Mouse (Mus musculus) embryonic facial prominence, embryonic 13.5 days (tissue): ENCODE measurements around the gene Fam107b. TPM values are rescaled to one million over a fixed set of nuclear protein-coding genes. Genes with fewer than 3 reads are reported as not detected.
A peak's percentile ranks its signal among the peaks of the same experiment; 100 is the strongest.

Experiments
- ATAC-seq: fragments of 200-750 bp; cut with Nextera tagmentation; 2 replicates; pipeline ENCODE4 v1.8.0; 2017; ENCODE audit warnings: low read depth; ENCODE audit not compliant: insufficient number of reproducible peaks, insufficient read depth, low FRiP score, low TSS enrichment
- H3K27ac ChIP-seq: fragments of 300-500 bp; sonication (generic); 2 replicates; pipeline ENCODE4 v1.5.1; 2015; ENCODE audit warnings: moderate library complexity, mild to moderate bottlenecking, inconsistent platforms
- H3K27me3 ChIP-seq: fragments of 300-500 bp; sonication (generic); 2 replicates; pipeline ENCODE4 v1.6.1; 2015; ENCODE audit warnings: mild to moderate bottlenecking, inconsistent platforms
- H3K36me3 ChIP-seq: fragments of 300-500 bp; sonication (generic); 2 replicates; pipeline ENCODE4 v1.6.1; 2015; ENCODE audit warnings: mild to moderate bottlenecking, inconsistent platforms
- H3K4me1 ChIP-seq: fragments of 300-500 bp; sonication (generic); 2 replicates; pipeline ENCODE4 v1.6.1; 2015; ENCODE audit warnings: inconsistent platforms
- H3K4me2 ChIP-seq: fragments of 300-500 bp; sonication (generic); 2 replicates; pipeline ENCODE4 v1.6.1; 2015; ENCODE audit warnings: moderate library complexity, mild to moderate bottlenecking, inconsistent platforms
- H3K4me3 ChIP-seq: fragments of 300-500 bp; sonication (generic); 2 replicates; pipeline ENCODE4 v1.5.1; 2015; ENCODE audit warnings: mild to moderate bottlenecking, inconsistent platforms
- H3K9ac ChIP-seq: fragments of 300-500 bp; sonication (generic); 2 replicates; pipeline ENCODE4 v1.6.1; 2015; ENCODE audit warnings: mild to moderate bottlenecking, inconsistent platforms
- H3K9me3 ChIP-seq: fragments of 300-500 bp; sonication (generic); 2 replicates; pipeline ENCODE4 v1.6.1; 2016; ENCODE audit warnings: inconsistent platforms
- WGBS: fragments of 180-500 bp; shearing (Covaris S2); methylation state at CpG from one replicate; pipeline ENCODE4 v1.1.7; 2015; ENCODE audit warnings: mixed read lengths; 5-methylcytosine and 5-hydroxymethylcytosine counted together
- polyA plus RNA-seq: library from polyadenylated mRNA; unstranded; fragments of >200 nt; fragmentation: Nextera tagmentation; extraction: Ambion mirVana; gene quantifications from 2 replicates; pipeline ENCODE4 v1.2.1, GENCODE M21; 2015

The Fam107b gene
- polyA plus RNA-seq, 1 experiment from 2014 or later, result 37.3 TPM

DNA sequence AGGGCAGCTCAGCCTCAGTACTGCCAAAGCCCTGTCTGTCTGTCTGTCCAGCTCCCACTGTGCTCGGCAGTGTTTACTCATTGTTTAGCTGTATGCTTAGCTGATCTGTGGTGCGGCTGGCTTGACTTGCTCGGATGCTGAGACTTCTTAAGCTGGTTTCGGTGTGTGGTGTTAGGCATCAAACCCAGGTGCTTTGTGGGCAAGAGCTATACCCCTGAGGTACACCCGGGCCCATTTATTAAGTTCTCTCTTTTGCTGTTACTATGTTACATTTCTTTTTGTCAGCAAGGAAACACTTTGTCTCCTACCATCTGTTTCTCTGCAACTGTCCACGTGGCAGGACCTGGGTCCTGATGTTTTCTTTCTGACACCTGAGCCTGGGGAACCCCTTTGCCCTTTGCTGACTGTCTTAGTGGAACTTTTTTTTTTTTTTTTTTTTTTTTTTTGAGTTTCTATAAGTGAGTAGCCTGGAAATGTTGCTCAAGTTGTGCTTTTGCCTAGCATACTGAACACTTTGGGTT, 179.3 kb downstream of the Fam107b start:
- H3K4me3 ChIP-seq, result no peak overlapping the region
- H3K36me3 ChIP-seq, result no peaks in the 10 kb centered on the region
- H3K27me3 ChIP-seq, result no peaks in the 10 kb centered on the region
- no peak overlapping the region for H3K4me2 ChIP-seq
- peaks cover 43% of the 10 kb centered on the region for H3K4me1 ChIP-seq
- no peak for ATAC-seq
- peak overlapping the region; percentile 57; the same call in 1 of the 2 replicates for H3K27ac ChIP-seq
- 36% methylated on average over 6 of the region's 6 CpGs for WGBS
- H3K9ac ChIP-seq, result no peak overlapping the region
- H3K9me3 ChIP-seq, result no peaks in the 10 kb centered on the region

DNA sequence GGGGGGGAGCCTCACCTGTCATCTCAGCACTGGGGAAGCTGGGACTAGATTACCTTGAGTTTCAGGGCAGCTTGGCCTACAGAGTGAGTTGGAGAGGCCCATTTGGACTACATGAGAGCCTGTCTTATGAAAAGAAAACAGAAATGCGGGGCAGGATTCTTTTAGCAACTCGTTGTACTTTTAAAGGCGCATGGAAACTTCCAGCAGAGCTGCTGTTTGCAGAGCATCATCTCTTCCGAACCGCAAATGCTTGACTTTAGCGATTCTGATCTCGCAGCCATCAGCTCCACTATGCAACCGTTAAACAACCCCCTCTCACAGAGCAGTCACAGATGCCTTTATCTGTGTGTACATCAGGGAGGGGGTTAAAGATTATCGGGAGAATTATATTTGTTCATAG, 179.8 kb downstream of the Fam107b start:
- H3K4me3 ChIP-seq, result no peak overlapping the region
- peaks cover 47% of the 10 kb centered on the region for H3K4me1 ChIP-seq
- H3K36me3 ChIP-seq, result no peaks in the 10 kb centered on the region
- no peak overlapping the region for H3K4me2 ChIP-seq
- WGBS, result 70% methylated on average over 9 of the region's 9 CpGs
- H3K9ac ChIP-seq, result no peak overlapping the region
- H3K27ac ChIP-seq, result no peak overlapping the region
- no peak for ATAC-seq
- no peaks in the 10 kb centered on the region for H3K9me3 ChIP-seq
- no peaks in the 10 kb centered on the region for H3K27me3 ChIP-seq

DNA sequence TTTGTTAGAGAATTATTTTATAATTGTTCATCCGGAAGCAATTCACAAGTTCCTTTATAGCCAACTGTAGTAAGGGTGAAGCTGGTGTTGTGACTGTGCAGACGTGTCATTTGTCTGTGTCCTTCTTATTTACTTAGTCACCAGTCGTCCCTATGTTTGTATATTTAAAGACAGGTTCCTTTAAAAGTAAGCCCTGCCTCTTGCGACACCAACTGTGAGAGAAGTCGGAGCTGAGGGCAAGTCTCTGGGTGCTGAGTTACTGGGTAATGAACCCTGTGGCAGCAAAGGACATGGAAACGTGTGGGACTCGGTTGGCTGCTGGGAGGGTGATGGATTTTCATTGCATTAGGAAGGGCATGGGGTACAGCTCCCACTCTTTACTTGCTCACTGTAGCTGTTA, 182.1 kb downstream of the Fam107b start:
- no peak for ATAC-seq
- H3K27me3 ChIP-seq, result no peaks in the 10 kb centered on the region
- peaks cover 55% of the 10 kb centered on the region for H3K4me1 ChIP-seq
- no peaks in the 10 kb centered on the region for H3K36me3 ChIP-seq
- WGBS, result 80% methylated on average over 7 of the region's 7 CpGs
- no peak overlapping the region for H3K27ac ChIP-seq
- no peak overlapping the region for H3K4me2 ChIP-seq
- H3K9ac ChIP-seq, result no peak overlapping the region
- no peak overlapping the region for H3K4me3 ChIP-seq
- no peaks in the 10 kb centered on the region for H3K9me3 ChIP-seq

- Histone ChIP-seq H3K4me2 (no peak overlapping the region), H3K9ac (no peak overlapping the region), H3K36me3 (no peaks in the 10 kb centered on the region), H3K27ac (0 out of 2 replicates have a peak overlapping the region, but pooled peaks have one; percentile 66), H3K27me3 (no peaks in the 10 kb centered on the region), H3K4me3 (no peak overlapping the region), H3K4me1 (peaks cover 55% of the 10 kb centered on the region), H3K9me3 (no peaks in the 10 kb centered on the region)
- WGBS, result 87% methylated on average over 5 of the region's 5 CpGs
- no peak for ATAC-seq
These were observed 182.6 kb downstream of the Fam107b start for GRCm38 (mm10) chr2:3752893-3753292.

- H3K27ac ChIP-seq, result peak overlapping the region; percentile 66
- H3K4me1 ChIP-seq, result peaks cover 48% of the 10 kb centered on the region
- no peaks in the 10 kb centered on the region for H3K9me3 ChIP-seq
- H3K36me3 ChIP-seq, result no peaks in the 10 kb centered on the region
- H3K9ac ChIP-seq, result no peak overlapping the region
- H3K4me2 ChIP-seq, result no peak overlapping the region
- no peak for ATAC-seq
- WGBS, result 26% methylated on average over 2 of the region's 2 CpGs
- H3K27me3 ChIP-seq, result no peaks in the 10 kb centered on the region
- H3K4me3 ChIP-seq, result no peak overlapping the region
These were observed 183.5 kb downstream of the Fam107b start for GRCm38 (mm10) chr2:3753749-3754148.

GRCm38 (mm10) chr2:3755936-3756335, 185.6 kb downstream of the Fam107b start:
- Histone ChIP-seq H3K4me1 (peaks cover 42% of the 10 kb centered on the region), H3K4me2 (no peak overlapping the region)
- 87% methylated on average over 5 of the region's 5 CpGs for WGBS

DNA sequence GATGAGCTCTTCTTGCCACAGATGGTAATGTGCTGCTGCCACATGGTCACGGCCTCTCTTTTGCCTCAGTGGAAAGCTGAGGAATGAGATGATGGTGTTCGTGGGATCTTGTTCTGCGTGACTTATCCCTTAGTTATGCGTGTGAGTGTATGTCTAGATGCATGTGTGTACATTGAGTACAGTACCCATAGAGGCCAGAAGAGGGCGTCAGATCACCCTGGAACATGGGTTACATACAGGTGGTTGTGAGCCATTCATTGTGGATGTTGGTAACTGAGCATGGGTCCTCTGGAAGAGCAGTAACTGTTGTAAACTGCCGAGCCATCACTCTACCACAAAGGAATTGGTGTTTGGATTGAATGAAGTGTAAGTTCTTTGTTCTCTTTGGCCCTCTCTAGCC, 188.1 kb downstream of the Fam107b start:
- H3K9me3 ChIP-seq, result no peaks in the 10 kb centered on the region
- 86% methylated on average over 6 of the region's 6 CpGs for WGBS
- no peak overlapping the region for H3K27ac ChIP-seq
- peaks cover 44% of the 10 kb centered on the region for H3K4me1 ChIP-seq
- H3K36me3 ChIP-seq, result no peaks in the 10 kb centered on the region
- H3K4me2 ChIP-seq, result no peak overlapping the region
- no peak overlapping the region for H3K4me3 ChIP-seq
- no peaks in the 10 kb centered on the region for H3K27me3 ChIP-seq
- ATAC-seq, result no peak
- H3K9ac ChIP-seq, result no peak overlapping the region

More at GRCm38 (mm10) chr2:3755936-3756335, 185.6 kb downstream of the Fam107b start:
- Histone ChIP-seq H3K27ac (no peak overlapping the region), H3K36me3 (no peaks in the 10 kb centered on the region), H3K27me3 (no peaks in the 10 kb centered on the region), H3K9ac (no peak overlapping the region), H3K4me3 (no peak overlapping the region), H3K9me3 (no peaks in the 10 kb centered on the region)
- no peak for ATAC-seq

DNA sequence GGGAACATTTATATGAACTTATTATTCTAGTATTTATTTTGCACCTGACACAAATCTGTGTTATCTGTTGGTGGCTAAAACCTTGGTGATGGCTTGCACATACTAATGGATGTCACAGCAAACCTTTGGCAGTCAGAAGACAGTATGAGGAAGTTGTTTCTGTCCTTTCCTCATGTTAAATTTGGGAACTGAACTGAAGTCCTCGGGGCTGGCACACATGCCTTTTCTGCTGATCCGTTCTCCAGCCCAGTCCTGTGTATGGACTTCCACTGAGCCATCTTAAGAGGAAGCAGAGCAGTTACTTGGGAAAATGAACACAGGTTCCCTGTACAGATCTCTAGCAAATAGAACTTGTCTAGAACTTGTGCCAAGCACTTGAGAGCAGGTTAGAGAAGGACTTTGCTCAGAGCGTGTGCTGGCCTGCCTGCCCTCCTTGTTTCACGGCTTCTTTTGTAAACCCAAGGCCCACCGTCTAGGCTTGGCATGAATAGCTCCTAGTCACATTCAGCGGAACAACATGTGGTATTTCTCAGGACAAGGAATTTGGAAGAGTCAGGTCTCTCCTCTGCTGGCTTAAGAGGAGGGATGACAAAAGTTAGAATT, 190.0 kb downstream of the Fam107b start:
- no peak for ATAC-seq
- Histone ChIP-seq H3K9ac (no peak overlapping the region), H3K4me2 (no peak overlapping the region), H3K27me3 (no peaks in the 10 kb centered on the region), H3K9me3 (no peaks in the 10 kb centered on the region), H3K27ac (no peak overlapping the region), H3K4me1 (peaks cover 39% of the 10 kb centered on the region), H3K4me3 (no peak overlapping the region), H3K36me3 (no peaks in the 10 kb centered on the region)
- 78% methylated on average over 6 of the region's 6 CpGs for WGBS

GRCm38 (mm10) chr2:3764136-3764535, 193.8 kb downstream of the Fam107b start:
- Histone ChIP-seq H3K4me2 (no peak overlapping the region), H3K4me3 (no peak overlapping the region), H3K9me3 (no peaks in the 10 kb centered on the region), H3K27ac (no peak overlapping the region), H3K4me1 (peaks cover 48% of the 10 kb centered on the region), H3K36me3 (no peaks in the 10 kb centered on the region), H3K9ac (no peak overlapping the region), H3K27me3 (no peaks in the 10 kb centered on the region)
- 67% methylated on average over 6 of the region's 6 CpGs for WGBS
- no peak for ATAC-seq

DNA sequence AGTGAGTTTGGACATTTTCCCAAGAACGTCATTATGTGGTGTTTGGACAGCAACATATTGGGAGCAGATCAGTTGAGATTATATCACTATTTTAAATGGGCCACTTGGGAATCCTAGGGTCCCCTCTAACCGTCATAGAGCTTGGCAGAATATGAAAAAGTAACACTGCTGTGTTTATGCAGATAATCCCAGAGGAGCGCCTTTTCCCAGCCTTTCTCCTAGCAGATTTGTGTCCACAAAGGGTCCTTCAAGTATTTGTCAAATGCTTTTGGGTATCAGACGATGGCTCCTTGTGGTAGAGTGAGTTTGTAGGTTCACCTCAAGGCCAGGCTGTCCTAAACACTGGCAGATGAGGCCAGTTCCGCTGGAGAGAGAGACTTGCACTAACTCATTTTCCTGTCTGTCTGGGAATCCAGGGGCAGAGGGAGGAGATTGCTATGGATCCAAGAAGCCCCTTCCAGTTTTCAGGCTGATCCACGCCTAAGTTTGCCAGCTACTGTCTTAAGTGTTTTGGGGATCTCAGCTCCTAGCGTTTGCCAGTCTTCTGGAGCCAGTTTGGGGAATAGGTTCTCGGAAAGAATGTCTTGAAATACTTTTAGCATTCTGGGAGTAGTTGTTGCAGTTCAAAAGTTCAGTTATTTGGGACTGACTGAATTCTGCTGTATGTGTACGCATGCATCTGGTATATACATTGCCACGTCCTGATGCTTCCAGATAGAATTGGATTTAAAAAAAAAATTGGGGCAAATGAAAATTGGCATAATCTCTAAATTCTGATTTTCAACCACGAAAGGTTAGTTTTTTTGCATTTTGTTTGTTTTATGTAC, 195.9 kb downstream of the Fam107b start:
- H3K36me3 ChIP-seq, result no peaks in the 10 kb centered on the region
- no peak overlapping the region for H3K4me3 ChIP-seq
- H3K4me2 ChIP-seq, result no peak overlapping the region
- ATAC-seq, result no peak
- H3K27me3 ChIP-seq, result no peaks in the 10 kb centered on the region
- no peak overlapping the region for H3K9ac ChIP-seq
- H3K9me3 ChIP-seq, result no peaks in the 10 kb centered on the region
- no peak overlapping the region for H3K27ac ChIP-seq
- WGBS, result 36% methylated on average over 11 of the region's 11 CpGs
- peaks cover 39% of the 10 kb centered on the region for H3K4me1 ChIP-seq

GRCm38 (mm10) chr2:3769260-3769659, 199.0 kb downstream of the Fam107b start:
- H3K4me1 ChIP-seq, result peaks cover 19% of the 10 kb centered on the region

More at GRCm38 (mm10) chr2:3769260-3769659, 199.0 kb downstream of the Fam107b start:
- ATAC-seq, result no peak
- WGBS, result 31% methylated on average over 6 of the region's 6 CpGs
- Histone ChIP-seq H3K27me3 (no peaks in the 10 kb centered on the region), H3K36me3 (peaks cover 4% of the 10 kb centered on the region; the same call in 1 of the 2 replicates), H3K4me2 (no peak overlapping the region), H3K9ac (no peak overlapping the region), H3K27ac (no peak overlapping the region), H3K4me3 (no peak overlapping the region), H3K9me3 (no peaks in the 10 kb centered on the region)
